Mouse (Mus musculus) hindlimb bud, embryonic 11.5 days (tissue): Measurements from ENCODE around the gene Fam186a.
"Not testable (repeated sequence)": the region's sequence is repeated elsewhere in the genome, so short reads cannot be mapped to it uniquely, and the experiment has no call there.

Experiments
- DNase-seq: peaks from one replicate; pipeline ENCODE4 v3.0.0-alpha.2; 2012; ENCODE audit warnings: low read depth, low spot score; ENCODE audit errors: extremely low spot score

Fam186a gene

GRCm38 (mm10) chr15:99936659-99937058 is 30.2 kb downstream of the Fam186a start:
- no peak for DNase-seq

- DNase-seq, result no peak
These were observed 32.4 kb downstream of the Fam186a start for GRCm38 (mm10) chr15:99934501-99934900.

- DNase-seq, result no peak
These were observed 35.6 kb downstream of the Fam186a start for GRCm38 (mm10) chr15:99931231-99931630.

- no peak for DNase-seq
These were observed 47.2 kb downstream of the Fam186a start for GRCm38 (mm10) chr15:99919601-99920158.

GRCm38 (mm10) chr15:99917264-99917663 is 49.6 kb downstream of the Fam186a start:
- no peak for DNase-seq

- DNase-seq, result no peak
These were observed 52.2 kb downstream of the Fam186a start for GRCm38 (mm10) chr15:99914613-99915012.

GRCm38 (mm10) chr15:99911785-99912184 is 55.1 kb downstream of the Fam186a start:
- no peak for DNase-seq

GRCm38 (mm10) chr15:99909339-99909996 is 57.4 kb downstream of the Fam186a start:
- DNase-seq, result not testable (repeated sequence)

- DNase-seq, result no peak
These were observed 59.3 kb downstream of the Fam186a start for GRCm38 (mm10) chr15:99907514-99907913.

- no peak for DNase-seq
These were observed 59.8 kb downstream of the Fam186a start for GRCm38 (mm10) chr15:99907041-99907440.

GRCm38 (mm10) chr15:99904841-99905240 is 62.0 kb downstream of the Fam186a start:
- no peak for DNase-seq

- peak; percentile 91 for DNase-seq
These were observed 62.5 kb downstream of the Fam186a start for GRCm38 (mm10) chr15:99904333-99904732.

- no peak for DNase-seq
These were observed 63.6 kb downstream of the Fam186a start for GRCm38 (mm10) chr15:99903227-99903626.

GRCm38 (mm10) chr15:99902786-99903185 is 64.1 kb downstream of the Fam186a start:
- no peak for DNase-seq

- DNase-seq, result no peak
These were observed 70.2 kb downstream of the Fam186a start for GRCm38 (mm10) chr15:99896621-99897020.

- no peak for DNase-seq
These were observed 75.5 kb downstream of the Fam186a start for GRCm38 (mm10) chr15:99891355-99891754.

GRCm38 (mm10) chr15:99890412-99891236 is 76.2 kb downstream of the Fam186a start:
- DNase-seq, result no peak

- DNase-seq, result no peak
These were observed 77.5 kb downstream of the Fam186a start for GRCm38 (mm10) chr15:99889275-99889874.

- DNase-seq, result not testable (repeated sequence)
These were observed 79.7 kb downstream of the Fam186a start for GRCm38 (mm10) chr15:99887130-99887529.

GRCm38 (mm10) chr15:99884038-99884437 is 82.8 kb downstream of the Fam186a start:
- DNase-seq, result no peak

- no peak for DNase-seq
These were observed 88.3 kb downstream of the Fam186a start for GRCm38 (mm10) chr15:99878541-99878940.
